Mouse (Mus musculus): Measurements from ENCODE around the gene Gcdh.

The Gcdh gene

DNA sequence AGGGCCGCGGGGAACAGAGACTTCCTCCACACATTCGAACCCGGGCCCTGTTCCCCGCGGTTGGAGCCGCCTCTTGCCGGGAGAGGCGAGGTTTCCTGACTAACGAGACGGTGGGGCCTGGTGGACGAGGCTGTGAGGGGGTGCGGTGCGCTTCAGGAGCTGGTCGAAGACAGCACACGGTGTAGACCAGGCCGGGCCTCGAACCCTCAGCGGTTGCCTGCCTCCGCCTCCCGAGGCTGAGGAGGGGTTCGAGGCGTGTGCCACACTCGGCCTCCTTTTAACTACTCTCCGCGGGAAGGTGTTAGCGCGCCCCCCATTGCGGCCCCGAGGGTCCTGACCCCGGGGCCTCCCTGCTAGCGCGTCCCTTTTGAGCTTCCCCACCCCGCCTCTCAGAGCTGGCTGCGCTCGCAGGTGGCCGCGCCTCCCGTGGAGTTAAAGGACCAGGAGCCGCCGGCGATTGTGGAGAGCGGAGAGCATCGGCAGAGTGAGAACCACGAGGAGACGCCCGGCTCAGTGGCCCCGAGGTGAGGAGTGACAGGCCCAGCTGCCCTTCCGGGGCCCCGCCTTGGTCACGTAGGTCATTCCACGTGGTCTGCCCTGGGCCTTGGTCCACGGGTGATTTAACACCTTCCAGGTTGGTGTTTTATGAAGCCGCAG lies 21.3 kb downstream of the Gcdh start:
- DNase-seq (ENCODE audit: low read depth, low spot score), result no peak

DNA sequence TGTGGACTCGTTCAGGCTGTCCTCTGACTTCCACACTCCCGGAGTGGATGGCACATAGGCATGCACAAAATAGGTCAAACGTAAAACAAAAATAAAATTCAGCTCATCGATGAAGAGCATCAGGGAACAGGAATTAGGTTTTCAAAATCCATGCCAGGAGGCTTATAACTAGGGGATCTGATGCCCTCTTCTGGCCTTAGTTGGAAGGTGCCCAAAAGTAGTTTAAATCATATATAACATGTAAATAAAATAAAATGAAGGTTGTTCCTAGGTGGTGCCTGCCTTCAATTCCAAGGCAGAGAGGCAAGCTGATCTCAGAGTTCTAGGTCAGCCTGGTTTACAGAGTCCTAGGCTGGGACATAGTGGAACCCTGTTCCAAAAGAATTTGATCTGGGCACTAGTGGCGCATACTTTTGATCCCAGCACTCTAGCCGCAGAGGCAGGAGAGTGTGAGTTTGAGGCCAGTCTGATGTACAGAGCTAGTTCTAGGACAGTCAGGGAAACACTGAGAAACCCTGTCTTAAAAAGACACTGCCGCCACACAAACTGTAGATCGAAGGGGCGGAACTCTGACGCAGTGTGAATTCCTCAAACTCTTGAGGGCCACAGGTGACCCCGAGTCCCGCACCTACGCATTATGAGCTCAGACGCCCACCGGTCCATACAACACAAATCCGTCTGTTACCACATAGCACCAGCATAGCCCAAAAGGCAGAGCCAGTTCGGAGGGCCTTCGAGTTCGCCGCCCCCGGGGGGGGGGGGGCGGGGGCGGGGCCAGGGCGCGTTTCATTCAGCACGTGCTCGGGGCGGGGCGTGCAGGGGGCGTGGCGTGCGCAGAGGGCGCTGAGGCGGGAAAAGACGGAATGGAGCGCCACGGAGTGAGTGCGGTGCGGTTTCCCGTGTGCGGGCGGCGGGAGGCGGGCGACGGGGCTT lies 22.1 kb downstream of the Gcdh start, which contains the start of gene Syce2:
Gene Syce2 (plus strand): TSS at position 736 of the 933 bp plus-strand sequence.
- DNase-seq (ENCODE audit: low read depth, low spot score), result peak; percentile 67

DNA sequence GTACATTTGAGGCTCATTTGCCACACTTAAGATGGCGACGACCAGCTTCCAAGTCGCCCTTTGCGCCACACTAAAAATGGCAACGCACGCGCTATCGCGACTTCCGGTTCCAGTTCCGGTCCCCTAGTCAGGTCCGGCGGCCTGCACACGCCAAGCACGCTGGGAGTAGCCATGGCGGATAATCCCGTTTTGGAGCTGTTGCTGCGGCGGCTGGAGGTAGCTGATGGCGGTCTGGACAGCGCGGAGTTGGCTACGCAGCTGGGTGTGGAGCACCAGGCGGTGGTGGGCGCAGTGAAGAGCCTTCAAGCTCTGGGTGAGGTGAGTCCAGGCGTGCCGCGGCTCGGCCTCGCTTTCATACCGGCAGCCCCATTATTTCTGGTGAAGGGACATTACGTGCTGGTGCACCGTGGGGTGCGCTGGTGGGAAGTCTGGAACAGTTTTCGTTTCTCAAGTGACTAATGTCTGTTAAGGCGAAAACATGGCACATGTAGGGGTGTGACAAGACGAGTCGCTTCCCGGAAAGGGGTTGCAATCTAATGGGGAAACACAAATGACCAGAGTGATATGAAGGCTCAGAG lies 36.8 kb downstream of the Gcdh start, which contains the start of gene Farsa:
Gene Farsa (plus strand): TSS at position 126 of the 578 bp plus-strand sequence.
- DNase-seq (ENCODE audit: low read depth, low spot score), result peak; percentile 95

DNA sequence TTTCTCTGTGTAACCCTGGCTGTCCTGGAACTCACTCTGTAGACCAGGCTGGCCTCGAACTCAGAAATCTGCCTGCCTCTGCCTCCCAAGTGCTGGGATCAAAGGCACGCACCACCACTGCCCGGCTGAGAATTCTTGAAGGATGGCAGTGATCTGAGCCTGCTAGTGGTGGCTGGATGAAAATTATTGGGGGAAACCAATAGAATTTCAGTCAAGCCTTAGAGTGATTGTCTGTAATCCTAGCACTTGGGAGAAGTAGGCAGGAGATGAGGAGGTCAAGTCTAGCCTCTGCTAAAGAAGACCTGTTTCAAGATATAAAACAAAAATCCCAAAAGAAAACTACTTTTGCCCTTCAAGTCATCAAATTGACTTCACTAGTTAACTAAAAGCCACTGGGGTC lies 37.3 kb downstream of the Gcdh start:
- no peak for DNase-seq (ENCODE audit: low read depth, low spot score)

DNA sequence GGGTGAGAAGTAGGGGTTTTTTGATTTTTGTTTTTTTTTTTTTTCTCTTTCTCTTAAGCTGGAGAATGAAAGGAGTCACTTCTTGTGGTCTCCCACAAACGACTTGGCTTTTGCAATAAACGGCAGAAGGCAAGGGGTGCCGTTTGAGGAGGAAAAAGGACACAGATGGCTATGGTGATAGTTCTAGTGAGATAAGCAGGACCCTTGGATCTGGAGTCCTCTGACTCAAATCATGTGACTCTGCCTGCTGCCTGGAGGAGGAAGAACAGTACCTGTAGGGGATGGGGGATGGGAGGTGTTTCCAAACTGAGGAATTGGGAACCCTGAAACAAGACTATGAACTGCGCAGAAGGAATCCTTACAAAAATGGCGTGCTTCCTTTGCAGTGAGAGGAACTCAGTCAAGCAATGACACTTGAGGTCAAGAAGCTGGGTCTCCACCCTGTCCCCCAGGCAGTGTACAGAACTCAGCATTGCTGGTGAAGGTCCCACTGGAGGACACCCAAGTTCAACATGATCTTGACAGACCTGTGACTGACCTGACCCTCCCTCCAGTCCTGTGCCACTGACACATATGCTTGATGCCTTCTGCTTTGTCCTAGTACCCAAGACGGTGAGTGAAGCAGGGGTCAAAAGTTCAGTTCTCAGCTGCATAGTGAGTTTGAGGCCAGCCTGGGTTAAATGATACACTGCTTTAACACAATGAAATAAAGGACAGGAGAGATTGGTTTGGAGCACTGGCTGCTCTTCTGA lies 45.9 kb downstream of the Gcdh start:
- no peak for DNase-seq (ENCODE audit: low read depth, low spot score)

DNA sequence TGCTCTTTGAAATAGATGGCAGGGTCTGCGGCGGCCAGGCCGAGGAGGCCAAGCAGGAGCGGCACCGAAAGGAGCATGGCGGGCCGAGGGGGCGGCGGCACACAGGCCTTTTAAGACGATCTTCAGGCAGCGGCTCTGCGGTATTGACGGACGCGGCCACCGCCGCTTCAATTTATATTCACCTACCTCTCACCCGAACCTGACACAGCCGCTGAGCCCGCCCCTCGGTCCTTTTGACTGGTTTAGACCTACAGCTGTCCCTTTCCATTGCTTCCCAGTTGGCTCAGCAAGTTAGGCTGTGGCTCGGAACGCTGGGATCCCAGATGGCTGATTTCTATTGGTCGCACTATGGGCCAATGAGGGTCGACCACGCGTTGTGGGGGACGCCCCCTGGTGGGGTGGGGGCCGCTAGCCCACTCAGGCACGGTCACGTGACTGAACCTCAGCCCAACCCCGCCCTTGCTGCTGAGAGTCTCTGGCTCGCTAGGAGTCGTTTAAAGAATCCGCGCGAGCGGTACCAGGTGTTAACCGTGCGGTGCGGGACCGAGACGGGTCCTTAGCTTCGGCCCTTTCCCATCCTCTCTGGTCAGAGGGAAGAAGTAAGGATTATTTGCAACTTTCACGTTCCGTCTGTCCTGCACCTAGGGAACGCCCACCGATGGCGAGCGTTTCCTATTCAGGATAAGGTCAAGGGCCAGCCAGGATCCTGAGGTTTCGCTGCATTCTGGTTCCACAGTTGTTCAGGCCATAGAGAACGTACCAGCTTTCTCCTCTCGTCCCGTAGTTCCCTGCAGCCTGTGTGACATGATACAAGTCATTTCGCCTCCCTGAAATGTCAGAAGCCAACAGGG lies 46.8 kb downstream of the Gcdh start, which contains the start of gene Calr:
Gene Calr (minus strand): TSS at position 213 of the 851 bp plus-strand sequence.
- DNase-seq (ENCODE audit: low read depth, low spot score), result peak; percentile 99

DNA sequence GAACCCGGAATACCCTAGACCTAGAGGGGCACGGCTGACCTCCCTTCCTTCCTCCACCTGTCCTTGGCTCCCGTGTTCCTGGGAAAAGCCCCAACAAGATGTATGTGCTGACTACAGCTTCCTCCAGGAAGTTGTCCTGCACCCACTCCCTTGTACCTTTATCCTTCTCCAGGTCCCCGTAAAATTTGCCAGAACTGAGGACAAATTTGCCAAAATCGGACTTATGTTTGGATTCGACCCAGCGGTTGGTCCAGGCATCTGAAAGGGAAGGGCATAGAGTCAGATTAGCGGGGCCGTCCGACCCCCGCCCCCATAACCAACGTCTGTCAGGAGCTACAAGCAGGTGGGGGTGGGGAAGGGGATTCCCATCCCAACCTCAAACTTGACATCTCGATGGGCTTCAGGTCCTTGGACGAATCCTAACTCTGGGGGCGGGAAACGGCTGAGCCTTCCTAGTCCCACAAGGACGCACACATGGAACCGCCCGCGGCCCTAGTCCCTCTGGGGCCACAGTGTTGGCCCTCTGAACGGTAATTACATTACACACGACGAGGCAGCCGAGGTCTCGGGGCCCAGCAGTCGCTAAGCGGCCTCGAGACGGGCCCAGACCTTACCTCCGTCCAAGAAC lies 47.5 kb downstream of the Gcdh start:
- no peak for DNase-seq (ENCODE audit: low read depth, low spot score)

DNA sequence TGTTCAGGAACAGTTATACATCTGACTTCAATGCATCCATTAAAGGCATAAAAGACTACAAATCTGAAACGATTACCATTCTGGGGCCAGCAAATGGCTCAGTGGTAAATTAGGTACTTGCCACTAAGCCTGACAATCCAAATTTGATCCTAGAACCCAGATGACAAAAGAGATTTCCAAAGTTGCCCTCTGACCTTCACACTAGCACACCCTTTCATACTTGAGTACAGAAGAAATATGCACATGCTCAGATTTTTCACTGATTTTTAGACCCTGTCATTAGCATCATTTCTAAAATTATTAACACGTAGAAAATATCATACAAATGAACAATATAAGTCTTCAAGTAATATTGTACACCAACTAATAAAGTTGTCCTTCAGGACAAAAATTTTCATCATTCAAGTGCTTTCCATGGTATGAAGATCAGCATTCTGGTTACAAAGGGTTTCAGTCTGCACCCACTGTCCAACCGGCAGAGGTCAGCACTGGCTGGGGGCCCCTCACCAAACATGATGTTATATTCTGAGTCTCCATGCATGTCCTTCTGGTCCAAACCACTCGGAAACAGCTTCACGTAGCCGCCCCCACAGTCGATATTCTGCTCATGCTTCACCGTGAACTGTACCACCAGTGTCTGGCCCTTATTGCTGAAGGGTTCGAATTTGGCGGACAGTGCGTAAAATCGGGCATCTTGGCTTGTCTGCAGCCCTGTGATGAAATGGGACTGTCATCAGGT lies 48.2 kb downstream of the Gcdh start:
- no peak for DNase-seq (ENCODE audit: low read depth, low spot score)

DNA sequence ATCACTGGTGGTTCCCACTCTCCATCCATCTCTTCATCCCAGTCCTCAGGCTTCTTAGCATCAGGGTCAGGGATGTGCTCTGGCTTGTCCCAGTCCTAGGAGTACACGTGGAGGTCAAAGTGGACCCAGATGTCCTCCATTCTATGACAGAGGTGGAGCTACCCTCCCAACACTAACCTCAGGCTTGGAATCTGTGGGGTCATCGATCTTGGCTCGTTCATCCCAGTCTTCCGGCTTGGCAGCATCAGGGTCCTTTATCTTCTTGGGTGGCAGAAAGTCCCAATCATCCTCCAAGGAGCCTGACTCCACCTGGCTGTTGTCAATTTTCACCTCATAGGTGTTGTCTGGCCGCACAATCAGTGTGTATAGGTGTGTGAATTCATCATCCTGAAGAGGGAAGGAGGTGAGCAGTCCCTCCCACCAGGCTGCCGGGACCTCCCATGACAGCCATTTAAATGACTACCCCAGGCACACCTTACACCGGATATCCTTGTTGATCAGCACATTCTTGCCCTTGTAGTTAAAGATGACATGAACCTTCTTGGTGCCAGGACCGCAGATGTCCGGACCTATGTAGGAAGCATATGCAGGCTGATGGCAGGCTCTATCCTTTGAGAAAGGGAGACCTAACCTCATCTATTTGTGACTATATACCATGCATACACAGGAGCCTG lies 49.2 kb downstream of the Gcdh start:
- DNase-seq (ENCODE audit: low read depth, low spot score), result no peak

DNA sequence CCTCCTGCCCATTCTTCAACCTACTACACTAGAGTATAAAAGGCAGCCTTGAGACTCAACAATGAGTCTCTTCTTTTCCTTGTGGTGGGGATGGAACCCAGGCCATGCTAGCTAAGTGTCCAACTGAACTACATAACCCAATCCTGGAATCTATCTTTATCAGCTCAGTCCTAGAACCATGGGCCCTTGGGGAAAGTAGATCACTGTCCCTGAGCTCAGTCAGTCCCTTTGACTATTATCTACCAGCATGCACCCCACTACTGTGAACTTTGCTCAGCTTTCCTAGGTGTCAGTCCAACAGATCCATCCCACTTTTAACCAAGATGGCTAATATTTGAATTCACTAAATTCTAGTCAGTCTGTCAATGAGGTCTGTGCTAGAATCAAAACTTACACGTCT lies 52.2 kb downstream of the Gcdh start:
- DNase-seq (ENCODE audit: low read depth, low spot score), result no peak

DNA sequence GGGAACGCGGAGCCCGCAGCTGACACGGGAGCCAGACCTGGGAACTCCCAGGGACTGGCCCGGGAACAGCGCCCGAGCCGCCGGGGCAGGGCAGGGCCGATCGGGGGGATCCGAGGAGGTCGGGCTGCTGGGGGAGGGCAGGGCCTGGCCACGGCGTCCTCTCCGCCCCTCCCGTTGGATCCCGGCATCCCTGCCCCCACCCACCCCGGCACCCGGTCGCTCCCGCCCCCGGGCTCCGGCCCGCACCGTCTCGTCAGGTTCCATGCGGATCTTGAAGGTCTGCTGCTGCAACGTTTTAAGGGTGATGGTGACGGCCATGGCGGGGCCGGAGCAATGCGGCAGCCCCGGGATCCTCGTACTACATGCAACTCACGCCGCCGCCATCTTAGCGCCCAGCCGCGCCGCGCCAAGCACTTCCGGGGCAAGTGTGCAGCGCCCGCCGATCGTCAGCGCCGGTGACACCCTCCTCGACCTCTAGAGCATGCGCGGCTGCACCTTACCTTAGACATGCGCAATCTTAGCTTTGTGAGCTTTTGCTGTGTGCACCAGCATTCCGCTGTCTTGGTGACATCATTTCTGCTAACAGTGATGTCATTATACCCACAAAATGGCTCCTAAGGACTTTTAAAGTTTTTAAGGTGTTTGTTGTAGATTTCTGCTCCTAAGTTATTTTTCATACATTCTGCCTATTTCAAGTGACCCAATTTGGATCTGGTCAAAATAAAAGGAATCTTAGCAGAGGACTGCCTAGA lies 53.3 kb downstream of the Gcdh start, which contains the start of gene Rad23a:
Gene Rad23a (minus strand): TSS at position 418 of the 752 bp plus-strand sequence.
- DNase-seq (ENCODE audit: low read depth, low spot score), result peak; percentile 92

DNA sequence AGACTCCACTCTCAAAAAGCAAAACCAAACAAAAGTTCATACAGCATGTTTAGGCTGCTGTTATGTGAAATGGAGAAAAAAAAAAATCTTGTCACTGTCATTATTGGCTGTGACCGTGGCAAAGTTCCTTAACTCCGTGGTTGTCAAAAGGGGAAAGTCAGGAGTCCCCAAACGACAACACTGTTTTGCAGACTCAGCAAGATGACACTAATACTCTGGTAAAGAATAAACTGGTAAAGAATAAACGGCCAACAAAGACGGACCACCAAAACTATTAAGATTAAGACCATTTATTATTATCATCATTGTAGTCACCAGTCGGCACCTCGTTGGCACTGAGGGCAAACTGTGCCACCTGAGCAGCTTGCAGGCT lies 53.9 kb downstream of the Gcdh start:
- DNase-seq (ENCODE audit: low read depth, low spot score), result no peak

DNA sequence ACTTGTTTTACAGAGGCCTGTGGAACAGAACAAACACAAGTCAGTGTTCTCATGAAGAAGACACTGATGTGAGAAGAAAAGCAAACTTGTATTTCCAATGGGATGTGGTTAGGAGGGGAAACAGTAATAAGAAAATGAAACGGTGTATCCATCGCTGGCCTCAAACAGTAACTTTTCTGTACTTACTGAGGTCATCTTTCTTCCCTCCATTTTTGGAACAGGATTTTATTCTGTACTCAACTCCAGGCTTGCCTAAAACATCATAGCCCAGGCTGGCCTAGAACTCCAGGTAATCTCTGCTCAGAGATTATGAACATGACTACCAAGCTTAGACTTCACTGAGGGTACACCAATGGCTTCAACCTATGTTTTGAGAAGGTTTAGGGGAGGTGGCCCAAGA lies 54.3 kb downstream of the Gcdh start:
- no peak for DNase-seq (ENCODE audit: low read depth, low spot score)

DNA sequence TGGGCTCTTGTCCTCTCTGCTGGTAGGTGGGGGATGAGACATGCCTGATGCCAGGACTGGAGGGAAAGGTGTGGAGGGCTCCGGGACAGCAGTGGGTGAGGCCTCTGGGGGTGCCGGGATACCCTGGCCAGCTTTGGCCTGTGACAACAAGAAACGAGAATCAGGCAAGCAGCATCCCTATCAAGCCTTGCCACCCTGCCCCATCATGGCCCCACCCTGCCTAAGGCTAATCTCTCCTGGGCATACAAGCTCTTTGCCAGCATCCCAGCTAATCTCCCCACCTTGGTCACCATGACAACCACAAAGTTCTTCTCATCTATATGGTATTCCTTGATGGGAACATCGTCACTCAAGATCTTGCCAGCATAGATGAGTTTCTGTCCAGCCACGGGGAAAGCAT lies 55.2 kb downstream of the Gcdh start:
- DNase-seq (ENCODE audit: low read depth, low spot score), result no peak

DNA sequence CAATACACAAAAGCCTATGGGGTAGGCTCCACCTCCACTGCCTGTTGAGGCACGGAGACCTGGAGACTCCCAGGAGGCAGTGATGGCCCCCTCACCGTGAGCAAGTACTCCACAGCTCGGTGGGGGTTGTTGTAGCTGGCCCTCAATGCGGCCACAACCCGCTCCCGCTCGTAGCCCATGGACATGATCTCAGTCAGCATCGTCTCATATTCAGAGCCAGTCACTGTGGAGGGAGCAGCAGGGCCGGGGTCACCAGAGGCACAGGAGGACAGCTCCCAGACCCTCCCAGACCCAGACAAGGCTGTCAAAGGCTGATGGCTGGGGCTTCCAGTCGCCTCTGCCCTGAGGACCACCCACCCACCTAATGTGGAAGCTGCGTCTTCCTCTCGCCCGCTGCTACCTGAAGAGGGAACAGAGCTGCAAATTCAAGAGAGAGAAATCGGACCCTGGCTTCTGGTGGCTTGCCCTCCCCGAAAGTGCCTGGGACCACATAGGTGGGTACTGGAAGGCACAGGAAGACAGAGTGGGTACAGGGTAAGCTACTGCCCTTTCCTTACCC lies 55.7 kb downstream of the Gcdh start:
- DNase-seq (ENCODE audit: low read depth, low spot score), result no peak

DNA sequence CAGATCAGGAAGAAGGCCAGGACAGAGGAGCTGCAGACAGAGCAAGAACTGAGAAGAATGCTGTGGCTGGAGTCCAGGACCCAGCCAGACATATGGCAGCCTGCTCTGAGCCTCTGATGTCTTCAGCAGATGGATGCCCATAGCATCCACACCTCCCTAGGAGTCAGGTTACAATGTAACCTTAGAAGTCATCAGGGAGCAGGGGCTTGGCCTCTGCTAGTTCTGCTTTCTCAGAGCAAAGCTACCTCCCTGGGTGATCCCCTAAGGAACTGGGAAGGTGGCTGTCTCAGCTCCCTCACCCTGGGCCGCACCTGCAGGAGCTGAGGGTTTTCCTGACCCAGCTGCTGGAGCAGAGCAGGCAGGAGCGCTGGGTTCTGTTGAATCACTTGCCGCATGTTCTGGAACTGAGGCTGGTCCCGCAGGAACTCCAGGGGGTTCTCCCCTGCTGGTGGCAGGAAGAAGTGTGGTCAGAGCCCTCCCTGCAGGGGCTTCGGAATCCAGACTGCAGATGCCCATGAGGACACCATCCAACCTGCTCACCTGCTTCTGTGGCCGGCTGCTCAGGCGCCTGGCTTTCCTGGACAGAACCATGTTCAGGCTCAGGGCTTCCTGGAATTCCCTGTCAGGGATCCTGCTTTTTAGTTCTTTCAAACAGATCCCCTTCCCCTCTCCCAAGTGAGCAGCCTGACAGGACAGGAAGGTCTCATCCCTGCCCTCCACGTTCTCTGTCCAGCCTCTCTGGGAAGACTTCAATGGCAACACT lies 56.4 kb downstream of the Gcdh start:
- no peak for DNase-seq (ENCODE audit: low read depth, low spot score)

All from retina, postnatal 7 days (tissue).